Mouse (Mus musculus) ES-E14 (cell line): ENCODE measurements around the gene Mta2. TPM values are rescaled to one million over a fixed set of nuclear protein-coding genes. Genes with fewer than 3 reads are reported as not detected.

Experiments used
- DNase-seq: peaks from one replicate; pipeline ENCODE4 v3.0.0-alpha.2; 2013; ENCODE audit warnings: low read depth, low spot score
- H3K27ac ChIP-seq: 2 replicates; pipeline ENCODE4 v1.5.1; 2012; ENCODE audit warnings: low read depth, mild to moderate bottlenecking, low read length, moderate library complexity, mixed read lengths; ENCODE audit not compliant: poor library complexity, insufficient read depth, severe bottlenecking
- H3K36me3 ChIP-seq: 2 replicates; pipeline ENCODE4 v1.6.1; 2012; ENCODE audit warnings: mild to moderate bottlenecking, low read length, moderate library complexity, mixed read lengths; ENCODE audit not compliant: control insufficient read depth, poor library complexity, insufficient read depth, severe bottlenecking
- H3K4me1 ChIP-seq, 2 experiments: fragments of 150-350 bp in 1 of 2; sonication (generic) in 1 of 2; 2 replicates each; pipeline ENCODE4 v1.6.1; 2012; ENCODE audit warnings: low read length in 2 of 2, mild to moderate bottlenecking in 1 of 2, mixed read lengths in 1 of 2; ENCODE audit not compliant: control insufficient read depth in 2 of 2, insufficient read depth in 2 of 2, poor library complexity in 1 of 2
- H3K4me3 ChIP-seq, 2 experiments: fragments of 150-350 bp in 1 of 2; sonication (generic) in 1 of 2; 2 replicates each; pipeline ENCODE4 v1.5.1; 2012; ENCODE audit warnings: low read length in 2 of 2, low read depth in 1 of 2, mild to moderate bottlenecking in 1 of 2, mixed read lengths in 1 of 2; ENCODE audit not compliant: insufficient read depth in 1 of 2, poor library complexity in 1 of 2, severe bottlenecking in 1 of 2
- H3K9ac ChIP-seq: 2 replicates; pipeline ENCODE4 v1.6.1; 2012; ENCODE audit warnings: low read depth, mild to moderate bottlenecking, low read length, mixed read lengths; ENCODE audit not compliant: poor library complexity, insufficient read depth, severe bottlenecking
- H3K9me3 ChIP-seq: fragments of 150-350 bp; sonication (generic); 2 replicates; pipeline ENCODE4 v1.6.1; 2012; ENCODE audit warnings: low read depth, mild to moderate bottlenecking, low read length; ENCODE audit not compliant: control insufficient read depth, insufficient read depth
- CHD2 ChIP-seq: IDR thresholded peaks from 2 replicates; pipeline ENCODE4 v1.6.1; 2014; ENCODE audit warnings: mild to moderate bottlenecking, low read depth, low read length, inconsistent platforms
- HCFC1 ChIP-seq: IDR thresholded peaks from 2 replicates; pipeline ENCODE4 v1.6.1; 2012; ENCODE audit warnings: low read length, inconsistent platforms, borderline replicate concordance; ENCODE audit not compliant: insufficient read depth
- MAFK ChIP-seq: IDR thresholded peaks from 2 replicates; pipeline ENCODE4 v1.6.1; 2014; ENCODE audit warnings: mild to moderate bottlenecking, low read depth, low read length, inconsistent platforms; ENCODE audit not compliant: insufficient read depth
- ZC3H11A ChIP-seq: IDR thresholded peaks from 2 replicates; pipeline ENCODE4 v1.6.1; 2012; ENCODE audit warnings: low read depth, mild to moderate bottlenecking, inconsistent platforms, low read length, borderline replicate concordance
- ZNF384 ChIP-seq: IDR thresholded peaks from 2 replicates; pipeline ENCODE4 v1.6.1; 2012; ENCODE audit warnings: low read depth, low read length, inconsistent platforms
- in situ Hi-C, 2 experiments: fragments of 600-800 bp; cut with MboI; formaldehyde crosslinking; loops; one replicate each; pipeline ENCODE4 v1.15.1; 2025; ENCODE audit warnings: low sequenced_read_pairs in 2 of 2, inconsistent platforms in 1 of 2; ENCODE audit not compliant: unreplicated experiment in 2 of 2
- total RNA-seq: library from RNA; depleted of rRNA; stranded (reverse); fragments of 300-350 nt; gene quantifications from 2 replicates; pipeline ENCODE4 v1.2.3, GENCODE M21; 2012

Mta2 gene
- total RNA-seq, 1 experiment = 92.9 TPM

- H3K36me3 ChIP-seq = peaks cover 57% of the 10 kb centered on the region
These were observed 8.5 kb downstream of the Mta2 start for GRCm38 (mm10) chr19:8950190-8950589.

GRCm38 (mm10) chr19:8952241-8952640 lies 10.6 kb downstream of the Mta2 start:
- no peaks in the 10 kb centered on the region for H3K4me1 ChIP-seq
- no peak overlapping the region for H3K9ac ChIP-seq
- peaks cover 42% of the 10 kb centered on the region for H3K36me3 ChIP-seq
- in situ Hi-C loops = no loop called here
- no peak for DNase-seq
- H3K4me3 ChIP-seq = no peak overlapping the region
- TF ChIP-seq MAFK = no peak
- no peak for TF ChIP-seq CHD2
- TF ChIP-seq ZC3H11A = no peak
- no peak for TF ChIP-seq ZNF384
- TF ChIP-seq HCFC1 = no peak
- H3K9me3 ChIP-seq = no peaks in the 10 kb centered on the region
- no peak overlapping the region for H3K27ac ChIP-seq

More at GRCm38 (mm10) chr19:8950190-8950589, 8.5 kb downstream of the Mta2 start:
- no peak for DNase-seq
- no peak overlapping the region for H3K9ac ChIP-seq
- no peak overlapping the region for H3K4me3 ChIP-seq
- no peak overlapping the region for H3K27ac ChIP-seq
- H3K4me1 ChIP-seq = no peaks in the 10 kb centered on the region
- H3K9me3 ChIP-seq = no peaks in the 10 kb centered on the region
- no peak for TF ChIP-seq ZNF384
- TF ChIP-seq HCFC1 = no peak
- TF ChIP-seq MAFK = no peak
- TF ChIP-seq CHD2 = no peak
- no peak for TF ChIP-seq ZC3H11A
- in situ Hi-C loops = no loop called here

- Histone ChIP-seq H3K4me1 (no peaks in the 10 kb centered on the region), H3K27ac (peak within 1 kb of the TSS; percentile 87), H3K36me3 (peaks cover 30% of the 10 kb centered on the region), H3K4me3 (peak within 1 kb of the TSS; percentile 95 to 97), H3K9ac (peak within 1 kb of the TSS; percentile 97), H3K9me3 (no peaks in the 10 kb centered on the region)
- in situ Hi-C loops = no loop called here
- peak; percentile 93 for TF ChIP-seq HCFC1
- TF ChIP-seq ZC3H11A = no peak
- peak; percentile 83; the same call in 1 of the 2 replicates for TF ChIP-seq CHD2
- TF ChIP-seq MAFK = 0 out of 2 replicates have a peak, but pooled peaks have one; percentile 19
- no peak for TF ChIP-seq ZNF384
- DNase-seq = peak; percentile 96
These were observed 11.7 kb downstream of the Mta2 start, which contains the start of gene Tut1 for GRCm38 (mm10) chr19:8953135-8954039. Gene Tut1 (plus strand): TSS chr19:8953847.

- DNase-seq = no peak
- H3K4me1 ChIP-seq = no peaks in the 10 kb centered on the region
- no peaks in the 10 kb centered on the region for H3K9me3 ChIP-seq
- TF ChIP-seq ZNF384 (no peak), HCFC1 (no peak), CHD2 (no peak), MAFK (no peak), ZC3H11A (no peak)
- in situ Hi-C loops = no loop called here
- H3K4me3 ChIP-seq = peak overlapping the region; percentile 95 to 97
- no peak overlapping the region for H3K27ac ChIP-seq
- H3K36me3 ChIP-seq = peaks cover 29% of the 10 kb centered on the region
- peak overlapping the region; percentile 97 for H3K9ac ChIP-seq
These were observed 12.5 kb downstream of the Mta2 start for GRCm38 (mm10) chr19:8954171-8954570.
